Mouse (Mus musculus) C3H10T1/2 (cell line): ENCODE measurements around the gene Slc24a1. TPM values are rescaled to one million over a fixed set of nuclear protein-coding genes. Genes with fewer than 3 reads are reported as not detected.

Experiments used
- polyA plus RNA-seq, 2 experiments: library from polyadenylated mRNA; unstranded; fragments of >200 nt; fragmentation: generic; extraction: Trizol; gene quantifications; one replicate each; pipeline ENCODE4 v1.2.1; 2012; ENCODE audit warnings: missing spikeins in 2 of 2

Slc24a1 gene
- under 1 TPM in 1 of 2 experiments, not detected in 1; 0.02 TPM for polyA plus RNA-seq

GRCm38 (mm10) chr9:64951161-64951657, at the start of gene Slc24a1:
Slc24a1 (minus strand) TSS chr9:64951607.

GRCm38 (mm10) chr9:64960117-64960977, 8.9 kb upstream of the Slc24a1 start, which contains the start of gene Ints14:
Ints14 (plus strand) TSS chr9:64960905.

Other genes with a start within 250 kb of the Slc24a1 start
- 10 to 100 TPM; 48.6 to 84.7 TPM for gene Rab11a, start 213.8 kb downstream of the Slc24a1 start, polyA plus RNA-seq
- 1 to 10 TPM in 1 of 2 experiments, under 1 TPM in 1; 0.13 to 1.2 TPM for gene Dennd4a, start 140.3 kb downstream of the Slc24a1 start, polyA plus RNA-seq
- 10 to 100 TPM in 1 of 2 experiments, 1 to 10 TPM in 1; 3.6 to 17.3 TPM for gene Ints14, start 9.3 kb upstream of the Slc24a1 start, polyA plus RNA-seq
- 10 to 100 TPM in 1 of 2 experiments, 1 to 10 TPM in 1; 5.0 to 22.9 TPM for gene Hacd3, start 70.1 kb upstream of the Slc24a1 start, polyA plus RNA-seq
- gene Dpp8, start 80.8 kb upstream of the Slc24a1 start, polyA plus RNA-seq = 10 to 100 TPM in 1 of 2 experiments, 1 to 10 TPM in 1; 1.2 to 11.5 TPM
- 1 to 10 TPM in 1 of 2 experiments, under 1 TPM in 1; 0.09 to 2.2 TPM for gene Igdcc4, start 149.9 kb upstream of the Slc24a1 start, polyA plus RNA-seq
- gene Igdcc3, start 189.6 kb upstream of the Slc24a1 start, polyA plus RNA-seq = not detected
- 1 to 10 TPM; 1.2 to 5.0 TPM for gene Parp16, start 243.7 kb upstream of the Slc24a1 start, polyA plus RNA-seq